Mouse (Mus musculus) intestine, embryonic 14.5 days (tissue): ENCODE data around the gene Kirrel3. TPM values are rescaled to one million over a fixed set of nuclear protein-coding genes. Genes with fewer than 3 reads are reported as not detected.

ENCODE experiments used
- ATAC-seq: fragments of 200-750 bp; cut with Nextera tagmentation; replicated peaks from 2 replicates; pipeline ENCODE4 v1.8.0; 2017; ENCODE audit warnings: low read depth, moderate number of reproducible peaks, moderate TSS enrichment, moderate library complexity; ENCODE audit not compliant: low FRiP score, low TSS enrichment
- DNase-seq: peaks from one replicate; pipeline ENCODE4 v3.0.0-alpha.2; 2018; ENCODE audit warnings: low spot score
- H3K27ac ChIP-seq: fragments of 300-500 bp; sonication (generic); 2 replicates; pipeline ENCODE4 v1.5.1; 2014; ENCODE audit warnings: low read depth, mild to moderate bottlenecking, control low read depth
- H3K27me3 ChIP-seq: fragments of 300-500 bp; sonication (generic); replicated peaks from 2 replicates; pipeline ENCODE4 v1.6.1; 2014; ENCODE audit warnings: low read length, control low read depth; ENCODE audit not compliant: control insufficient read depth, insufficient read depth
- H3K36me3 ChIP-seq: fragments of 300-500 bp; sonication (generic); 2 replicates; pipeline ENCODE4 v1.6.1; 2014; ENCODE audit warnings: low read length, control low read depth; ENCODE audit not compliant: control insufficient read depth, insufficient read depth
- H3K4me1 ChIP-seq: fragments of 300-500 bp; sonication (generic); replicated peaks from 2 replicates; pipeline ENCODE4 v1.6.1; 2014; ENCODE audit warnings: low read length, control low read depth, mixed read lengths; ENCODE audit not compliant: control insufficient read depth, insufficient read depth
- H3K4me2 ChIP-seq: fragments of 300-500 bp; sonication (generic); 2 replicates; pipeline ENCODE4 v1.6.1; 2014; ENCODE audit warnings: low read length
- H3K4me3 ChIP-seq: fragments of 300-500 bp; sonication (generic); 2 replicates; pipeline ENCODE4 v1.5.1; 2014; ENCODE audit warnings: low read depth, low read length, control low read depth, mixed read lengths
- H3K9ac ChIP-seq: fragments of 300-500 bp; sonication (generic); 2 replicates; pipeline ENCODE4 v1.6.1; 2014; ENCODE audit warnings: mild to moderate bottlenecking, low read length
- H3K9me3 ChIP-seq: fragments of 300-500 bp; sonication (generic); 2 replicates; pipeline ENCODE4 v1.6.1; 2016; ENCODE audit warnings: low read length, control low read depth; ENCODE audit not compliant: control insufficient read depth
- WGBS: fragments of 180-500 bp; shearing (Covaris S2); extraction: QIAGEN DNeasy Blood & Tissue Kit; methylation state at CpG from one replicate; pipeline ENCODE4 v1.1.7; 2014; 5-methylcytosine and 5-hydroxymethylcytosine counted together
- polyA plus RNA-seq: library from polyadenylated mRNA; unstranded; fragments of >200 nt; fragmentation: Nextera tagmentation; extraction: Ambion mirVana; gene quantifications from 2 replicates; pipeline ENCODE4 v1.2.1, GENCODE M21; 2014

Gene Kirrel3
- polyA plus RNA-seq, 1 experiment from 2014 or later, result 3.2 TPM

GRCm38 (mm10) chr9:34748003-34748402, 262.3 kb downstream of the Kirrel3 start:
- no peaks in the 10 kb centered on the region for H3K9me3 ChIP-seq
- ATAC-seq (no peak), DNase-seq (no peak)
- H3K27ac ChIP-seq, result no peak overlapping the region
- no peak overlapping the region for H3K4me2 ChIP-seq
- WGBS, result 37% methylated on average over 2 of the region's 2 CpGs
- no peaks in the 10 kb centered on the region for H3K36me3 ChIP-seq
- no peaks in the 10 kb centered on the region for H3K4me1 ChIP-seq
- H3K9ac ChIP-seq, result no peak overlapping the region
- no peak overlapping the region for H3K4me3 ChIP-seq
- H3K27me3 ChIP-seq, result no peaks in the 10 kb centered on the region

GRCm38 (mm10) chr9:34749161-34749560, 263.5 kb downstream of the Kirrel3 start:
- no peak overlapping the region for H3K27ac ChIP-seq
- no peaks in the 10 kb centered on the region for H3K4me1 ChIP-seq
- H3K36me3 ChIP-seq, result no peaks in the 10 kb centered on the region
- H3K9me3 ChIP-seq, result no peaks in the 10 kb centered on the region
- H3K4me2 ChIP-seq, result no peak overlapping the region
- no peak overlapping the region for H3K9ac ChIP-seq
- no peaks in the 10 kb centered on the region for H3K27me3 ChIP-seq
- H3K4me3 ChIP-seq, result no peak overlapping the region
- 88% methylated on average over 7 of the region's 7 CpGs for WGBS
- DNase-seq, result no peak
- no peak for ATAC-seq

- Histone ChIP-seq H3K9me3 (no peaks in the 10 kb centered on the region), H3K27ac (no peak overlapping the region), H3K4me3 (no peak overlapping the region), H3K36me3 (no peaks in the 10 kb centered on the region), H3K4me2 (no peak overlapping the region), H3K27me3 (no peaks in the 10 kb centered on the region), H3K4me1 (no peaks in the 10 kb centered on the region), H3K9ac (no peak overlapping the region)
- DNase-seq, result no peak
- ATAC-seq, result no peak
- WGBS, result 40% methylated on average over 4 of the region's 4 CpGs
These were observed 264.2 kb downstream of the Kirrel3 start for GRCm38 (mm10) chr9:34749877-34750276.

- H3K27ac ChIP-seq, result no peak overlapping the region
- H3K9me3 ChIP-seq, result no peaks in the 10 kb centered on the region
- DNase-seq (no peak), ATAC-seq (peak; percentile 38; the same call in 1 of the 2 replicates)
- no peaks in the 10 kb centered on the region for H3K27me3 ChIP-seq
- WGBS, result 32% methylated on average over 2 of the region's 2 CpGs
- no peaks in the 10 kb centered on the region for H3K4me1 ChIP-seq
- no peak overlapping the region for H3K9ac ChIP-seq
- H3K4me2 ChIP-seq, result no peak overlapping the region
- no peaks in the 10 kb centered on the region for H3K36me3 ChIP-seq
- no peak overlapping the region for H3K4me3 ChIP-seq
These were observed 265.2 kb downstream of the Kirrel3 start for GRCm38 (mm10) chr9:34750887-34751286.

GRCm38 (mm10) chr9:34752076-34752800, 266.5 kb downstream of the Kirrel3 start:
- ATAC-seq (no peak), DNase-seq (no peak)
- Histone ChIP-seq H3K4me2 (no peak overlapping the region), H3K27me3 (no peaks in the 10 kb centered on the region), H3K9me3 (no peaks in the 10 kb centered on the region), H3K36me3 (no peaks in the 10 kb centered on the region), H3K4me1 (no peaks in the 10 kb centered on the region), H3K4me3 (no peak overlapping the region), H3K27ac (no peak overlapping the region), H3K9ac (no peak overlapping the region)
- 84% methylated on average over 5 of the region's 5 CpGs for WGBS

GRCm38 (mm10) chr9:34752801-34753170, 267.1 kb downstream of the Kirrel3 start:
- DNase-seq (peak; percentile 84), ATAC-seq (no peak)
- Histone ChIP-seq H3K4me2 (no peak overlapping the region), H3K4me3 (no peak overlapping the region), H3K4me1 (no peaks in the 10 kb centered on the region), H3K9me3 (no peaks in the 10 kb centered on the region), H3K36me3 (no peaks in the 10 kb centered on the region), H3K9ac (no peak overlapping the region), H3K27me3 (no peaks in the 10 kb centered on the region), H3K27ac (no peak overlapping the region)
- WGBS, result 21% methylated on average over 4 of the region's 4 CpGs

GRCm38 (mm10) chr9:34753891-34754290, 268.2 kb downstream of the Kirrel3 start:
- H3K9ac ChIP-seq, result no peak overlapping the region
- no peak overlapping the region for H3K27ac ChIP-seq
- no peak for ATAC-seq
- no peaks in the 10 kb centered on the region for H3K27me3 ChIP-seq
- H3K4me2 ChIP-seq, result no peak overlapping the region
- H3K9me3 ChIP-seq, result no peaks in the 10 kb centered on the region
- DNase-seq, result no peak
- H3K4me1 ChIP-seq, result no peaks in the 10 kb centered on the region
- WGBS, result 77% methylated on average over 5 of the region's 5 CpGs
- H3K36me3 ChIP-seq, result no peaks in the 10 kb centered on the region
- H3K4me3 ChIP-seq, result no peak overlapping the region

GRCm38 (mm10) chr9:34754523-34755097, 268.9 kb downstream of the Kirrel3 start:
- Histone ChIP-seq H3K4me3 (no peak overlapping the region), H3K27ac (no peak overlapping the region), H3K4me2 (no peak overlapping the region), H3K4me1 (no peaks in the 10 kb centered on the region), H3K36me3 (no peaks in the 10 kb centered on the region), H3K9ac (no peak overlapping the region), H3K27me3 (no peaks in the 10 kb centered on the region), H3K9me3 (no peaks in the 10 kb centered on the region)
- no peak for DNase-seq
- no peak for ATAC-seq
- 71% methylated on average over 6 of the region's 6 CpGs for WGBS

GRCm38 (mm10) chr9:34756055-34756454, 270.4 kb downstream of the Kirrel3 start:
- Histone ChIP-seq H3K9ac (no peak overlapping the region), H3K4me1 (no peaks in the 10 kb centered on the region), H3K27me3 (no peaks in the 10 kb centered on the region), H3K4me3 (no peak overlapping the region), H3K36me3 (no peaks in the 10 kb centered on the region), H3K27ac (no peak overlapping the region), H3K9me3 (no peaks in the 10 kb centered on the region), H3K4me2 (no peak overlapping the region)
- ATAC-seq, result no peak
- WGBS, result 88% methylated on average over 7 of the region's 7 CpGs
- DNase-seq, result no peak
